Mouse (Mus musculus): Measurements from ENCODE around the gene Tnnt3. TPM values are rescaled to one million over a fixed set of nuclear protein-coding genes. Genes with fewer than 3 reads are reported as not detected.

Gene Tnnt3
- total and polyA plus RNA-seq, 2 experiments from 2014 or later: 1.3 to 3.1 TPM

GRCm38 (mm10) chr7:142553417-142554335 is 55.0 kb downstream of the Tnnt3 start:
- Histone ChIP-seq H3K9me3 (ENCODE audit: low read length) (no peaks in the 10 kb centered on the region), H3K4me3 (ENCODE audit: low read length) (no peak overlapping the region), H3K36me3 (ENCODE audit: insufficient read depth, low read length) (no peaks in the 10 kb centered on the region), H3K27me3 (ENCODE audit: insufficient read depth, low read length) (no peaks in the 10 kb centered on the region), H3K4me1 (ENCODE audit: insufficient read depth, low read length) (peaks cover 8% of the 10 kb centered on the region; the same call in 1 of the 2 replicates), H3K4me2 (ENCODE audit: low read depth, low read length) (no peak overlapping the region), H3K9ac (replicated peaks; ENCODE audit: low read length) (no peak overlapping the region), H3K27ac (no peak overlapping the region)
- 58% methylated on average over 11 of the region's 11 CpGs for WGBS
- DNase-seq (ENCODE audit: low spot score) (no peak), ATAC-seq (no peak)
- no peak for TF ChIP-seq CTCF (IDR thresholded peaks at IDR 0.05; ENCODE audit: low read depth)

GRCm38 (mm10) chr7:142554625-142555024 is 56.0 kb downstream of the Tnnt3 start:
- Histone ChIP-seq H3K4me1 (ENCODE audit: insufficient read depth, low read length) (peaks cover 8% of the 10 kb centered on the region; the same call in 1 of the 2 replicates), H3K9ac (replicated peaks; ENCODE audit: low read length) (no peak overlapping the region), H3K4me3 (ENCODE audit: low read length) (no peak overlapping the region), H3K9me3 (ENCODE audit: low read length) (no peaks in the 10 kb centered on the region), H3K27me3 (ENCODE audit: insufficient read depth, low read length) (no peaks in the 10 kb centered on the region), H3K27ac (no peak overlapping the region), H3K4me2 (ENCODE audit: low read depth, low read length) (no peak overlapping the region), H3K36me3 (ENCODE audit: insufficient read depth, low read length) (no peaks in the 10 kb centered on the region)
- no peak for TF ChIP-seq CTCF (IDR thresholded peaks at IDR 0.05; ENCODE audit: low read depth)
- 5% methylated on average over 1 of the region's 1 CpGs for WGBS
- ATAC-seq (no peak; the same call in 1 of the 2 replicates), DNase-seq (ENCODE audit: low spot score) (no peak)

GRCm38 (mm10) chr7:142555366-142556088 is 56.9 kb downstream of the Tnnt3 start:
- H3K4me2 ChIP-seq (ENCODE audit: low read depth, low read length): no peak overlapping the region
- peaks cover 8% of the 10 kb centered on the region; the same call in 1 of the 2 replicates for H3K4me1 ChIP-seq (ENCODE audit: insufficient read depth, low read length)
- H3K4me3 ChIP-seq (ENCODE audit: low read length): no peak overlapping the region
- no peak overlapping the region for H3K27ac ChIP-seq
- TF ChIP-seq CTCF (IDR thresholded peaks at IDR 0.05; ENCODE audit: low read depth): 0 out of 2 replicates have a peak, but pooled peaks have one; percentile 5
- 87% methylated on average over 8 of the region's 8 CpGs for WGBS
- no peak overlapping the region for H3K9ac ChIP-seq (replicated peaks; ENCODE audit: low read length)
- H3K27me3 ChIP-seq (ENCODE audit: insufficient read depth, low read length): no peaks in the 10 kb centered on the region
- DNase-seq (ENCODE audit: low spot score) (no peak), ATAC-seq (no peak)
- no peaks in the 10 kb centered on the region for H3K36me3 ChIP-seq (ENCODE audit: insufficient read depth, low read length)
- no peaks in the 10 kb centered on the region for H3K9me3 ChIP-seq (ENCODE audit: low read length)

GRCm38 (mm10) chr7:142556089-142556476 is 57.4 kb downstream of the Tnnt3 start:
- Histone ChIP-seq H3K27me3 (ENCODE audit: insufficient read depth, low read length) (no peaks in the 10 kb centered on the region), H3K4me2 (ENCODE audit: low read depth, low read length) (no peak overlapping the region), H3K27ac (no peak overlapping the region), H3K4me3 (ENCODE audit: low read length) (no peak overlapping the region), H3K9ac (replicated peaks; ENCODE audit: low read length) (no peak overlapping the region), H3K9me3 (ENCODE audit: low read length) (no peaks in the 10 kb centered on the region), H3K36me3 (ENCODE audit: insufficient read depth, low read length) (no peaks in the 10 kb centered on the region), H3K4me1 (ENCODE audit: insufficient read depth, low read length) (peaks cover 8% of the 10 kb centered on the region; the same call in 1 of the 2 replicates)
- WGBS: 100% methylated on average over 2 of the region's 2 CpGs
- ATAC-seq (no peak), DNase-seq (ENCODE audit: low spot score) (no peak)
- no peak for TF ChIP-seq CTCF (IDR thresholded peaks at IDR 0.05; ENCODE audit: low read depth)

GRCm38 (mm10) chr7:142557696-142558095 is 59.1 kb downstream of the Tnnt3 start:
- H3K4me2 ChIP-seq (ENCODE audit: low read depth, low read length): no peak overlapping the region
- TF ChIP-seq CTCF (IDR thresholded peaks at IDR 0.05; ENCODE audit: low read depth): no peak
- H3K4me1 ChIP-seq (ENCODE audit: insufficient read depth, low read length): peaks cover 10% of the 10 kb centered on the region; the same call in 1 of the 2 replicates
- H3K36me3 ChIP-seq (ENCODE audit: insufficient read depth, low read length): no peaks in the 10 kb centered on the region
- no peaks in the 10 kb centered on the region for H3K27me3 ChIP-seq (ENCODE audit: insufficient read depth, low read length)
- no peaks in the 10 kb centered on the region for H3K9me3 ChIP-seq (ENCODE audit: low read length)
- H3K4me3 ChIP-seq (ENCODE audit: low read length): no peak overlapping the region
- DNase-seq (ENCODE audit: low spot score) (no peak), ATAC-seq (no peak)
- H3K27ac ChIP-seq: no peak overlapping the region
- H3K9ac ChIP-seq (replicated peaks; ENCODE audit: low read length): no peak overlapping the region
- 65% methylated on average over 6 of the region's 6 CpGs for WGBS

- DNase-seq (ENCODE audit: low spot score): no peak
- H3K4me3 ChIP-seq (ENCODE audit: low read length): no peak overlapping the region
- H3K9ac ChIP-seq (replicated peaks; ENCODE audit: low read length): no peak overlapping the region
- no peak overlapping the region for H3K4me2 ChIP-seq (ENCODE audit: low read depth, low read length)
- no peak overlapping the region for H3K27ac ChIP-seq
- no peak for ATAC-seq
- H3K9me3 ChIP-seq (ENCODE audit: low read length): no peaks in the 10 kb centered on the region
- peaks cover 11% of the 10 kb centered on the region; the same call in 1 of the 2 replicates for H3K4me1 ChIP-seq (ENCODE audit: insufficient read depth, low read length)
- TF ChIP-seq CTCF (IDR thresholded peaks at IDR 0.05; ENCODE audit: low read depth): no peak
- H3K27me3 ChIP-seq (ENCODE audit: insufficient read depth, low read length): no peaks in the 10 kb centered on the region
- 96% methylated on average over 9 of the region's 9 CpGs for WGBS
- no peaks in the 10 kb centered on the region for H3K36me3 ChIP-seq (ENCODE audit: insufficient read depth, low read length)
Measured at GRCm38 (mm10) chr7:142558511-142559146, 60.0 kb downstream of the Tnnt3 start.

Data from hindbrain, postnatal 0 days (tissue).